Mouse (Mus musculus) lung, adult 2 months (tissue): ENCODE measurements around the gene Mthfd1.

Experiments used
- CTCF ChIP-seq: fragments of 200-500 bp; IDR thresholded peaks from 2 replicates; pipeline ENCODE4 v1.5.1; 2011; ENCODE audit warnings: mild to moderate bottlenecking, low read length, control low read depth; ENCODE audit not compliant: insufficient read depth
- POLR2A ChIP-seq: fragments of 200-500 bp; IDR thresholded peaks from 2 replicates; pipeline ENCODE4 v1.6.1; 2011; ENCODE audit warnings: low read depth, mild to moderate bottlenecking, control low read depth, low read length, borderline replicate concordance; ENCODE audit errors: extremely low read depth

DNA sequence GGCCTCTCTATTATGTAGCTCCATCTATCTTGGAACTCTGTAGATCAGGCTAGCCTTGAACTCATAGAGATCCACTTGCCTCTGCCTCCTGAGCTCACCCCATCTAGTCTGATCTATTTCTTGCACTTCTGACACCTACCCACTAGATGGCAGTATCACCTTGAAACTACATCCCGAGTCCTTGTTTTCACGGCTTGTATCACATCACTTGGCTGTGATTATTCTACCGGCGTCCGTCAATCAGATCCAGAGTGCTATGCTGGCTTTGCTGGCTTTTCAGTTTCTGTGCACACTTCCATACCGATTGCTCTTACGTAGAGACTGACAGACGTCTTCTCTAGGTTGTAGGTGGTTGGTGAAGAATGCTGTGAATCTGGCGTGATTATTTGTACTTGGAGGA, 11.8 kb downstream of the Mthfd1 start:
- TF ChIP-seq POLR2A (no peak), CTCF (peak; percentile 25)
